Mouse (Mus musculus): ENCODE results near the gene Slc30a7.

The Slc30a7 gene

DNA sequence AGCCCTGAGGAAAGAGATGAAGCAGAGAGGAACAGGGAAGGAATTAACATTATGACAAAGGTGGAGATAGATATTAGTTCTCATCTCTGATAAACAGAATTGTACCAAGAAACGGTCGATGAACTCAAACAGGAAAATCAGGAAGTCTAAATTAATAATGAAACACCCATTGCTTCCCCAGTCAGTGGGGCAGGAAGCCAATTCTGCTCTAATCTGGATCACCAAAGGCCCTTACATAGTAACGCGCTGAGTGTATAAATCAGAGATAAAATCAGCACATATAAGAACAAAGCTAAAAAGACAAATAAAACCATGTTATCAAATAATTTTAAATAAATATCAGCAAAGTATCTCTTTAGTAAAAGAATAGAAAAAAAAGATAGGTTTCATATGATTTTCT is 15.1 kb downstream of the Slc30a7 start:
- no peak for DNase-seq (ENCODE audit: low read depth, low spot score)

DNA sequence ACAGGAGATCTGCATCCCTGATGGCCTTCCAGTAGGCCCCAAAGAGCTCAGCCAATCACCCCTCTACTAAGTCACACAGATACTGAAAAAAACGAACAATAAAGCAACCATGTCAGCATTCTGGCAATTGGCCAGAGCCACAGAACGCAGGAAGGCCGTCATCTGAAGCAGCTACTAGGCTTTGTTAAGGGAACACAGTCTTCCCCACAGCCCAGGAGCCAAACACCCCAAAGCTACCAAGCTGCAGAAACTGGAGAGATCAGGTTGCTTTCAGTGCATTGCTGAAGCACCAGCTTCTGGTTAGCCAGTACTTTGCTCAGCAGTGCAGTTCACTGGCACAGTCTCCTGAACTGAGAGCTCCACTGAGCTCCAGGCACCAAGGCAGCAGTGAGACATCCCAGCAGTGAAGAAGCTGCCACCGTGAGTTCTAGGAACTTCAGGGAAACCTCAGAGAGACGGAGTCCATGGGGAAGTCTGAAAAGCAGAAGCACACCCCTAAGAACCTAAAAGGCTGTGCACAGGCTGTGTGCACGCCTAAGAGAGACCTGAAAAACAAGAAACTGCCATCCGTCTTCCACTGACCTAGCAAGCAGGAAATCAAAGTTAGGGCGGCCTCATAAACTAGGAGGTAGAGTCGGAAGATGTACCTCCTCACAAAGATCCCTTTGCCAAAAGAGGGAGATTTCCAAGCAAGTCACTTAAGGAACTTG is 21.9 kb downstream of the Slc30a7 start:
- no peak for DNase-seq (ENCODE audit: low read depth, low spot score)

DNA sequence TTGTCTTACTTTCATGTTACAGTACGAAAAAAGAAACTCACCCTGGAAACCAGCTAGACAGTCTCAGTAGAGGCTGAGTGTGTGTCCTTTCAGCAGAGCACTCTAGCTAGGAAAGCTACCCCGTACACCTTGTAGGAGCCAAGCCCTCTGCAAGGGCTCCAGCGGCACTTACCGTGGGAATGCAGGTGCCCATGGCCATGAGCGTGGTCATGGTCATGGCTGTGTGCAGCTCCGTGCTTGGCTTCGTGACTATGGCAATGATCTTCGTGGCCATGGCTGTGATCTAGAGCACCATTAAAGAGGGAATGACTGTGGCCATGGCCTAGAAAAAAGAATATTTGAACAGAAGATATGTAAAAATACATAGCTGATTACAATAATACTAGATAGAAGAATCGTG is 22.6 kb downstream of the Slc30a7 start:
- no peak for DNase-seq (ENCODE audit: low read depth, low spot score)

- no peak for DNase-seq (ENCODE audit: low read depth, low spot score)
Observed at GRCm38 (mm10) chr3:115983217-115983616, 24.0 kb downstream of the Slc30a7 start.

DNA sequence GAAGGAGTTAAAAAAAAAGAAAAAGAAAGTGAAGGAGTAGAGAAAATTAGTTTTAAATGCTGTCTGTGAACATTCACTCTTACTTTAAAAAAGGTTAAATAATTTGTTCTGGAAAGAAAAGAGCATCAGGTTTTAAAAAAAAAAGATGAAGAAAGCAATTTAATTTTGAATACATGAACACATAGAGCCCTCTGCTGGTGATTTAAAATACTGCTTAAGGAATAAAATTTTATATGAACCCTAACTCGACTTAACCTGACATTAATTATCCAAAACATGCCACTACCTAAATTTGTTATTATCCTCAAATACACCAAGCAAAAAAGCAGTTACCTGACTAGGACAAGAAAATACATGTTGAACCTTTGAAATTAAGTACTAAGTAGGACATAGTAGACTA is 28.2 kb downstream of the Slc30a7 start:
- no peak for DNase-seq (ENCODE audit: low read depth, low spot score)

- no peak for DNase-seq (ENCODE audit: low read depth, low spot score)
Observed at GRCm38 (mm10) chr3:115974995-115975394, 32.2 kb downstream of the Slc30a7 start.

DNA sequence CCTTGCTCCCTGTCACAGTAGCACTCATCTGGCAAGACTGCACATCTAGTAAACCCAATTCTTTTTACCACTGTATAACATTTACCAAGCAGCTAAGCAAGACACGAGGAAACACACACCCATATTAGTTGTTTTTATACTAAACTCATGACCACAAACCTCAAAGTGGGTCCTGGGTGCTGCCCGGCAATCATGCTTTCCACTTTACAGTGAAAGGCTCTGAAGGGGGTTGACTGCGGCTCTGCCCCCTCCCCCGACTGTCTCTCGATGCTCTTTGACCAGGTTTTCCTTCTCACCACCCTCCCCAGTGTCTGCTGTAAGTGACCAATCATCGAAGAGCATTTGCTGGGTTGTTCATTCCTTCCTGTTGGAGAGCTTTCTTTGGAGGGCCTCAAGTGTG is 33.0 kb downstream of the Slc30a7 start:
- DNase-seq (ENCODE audit: low read depth, low spot score), result no peak

DNA sequence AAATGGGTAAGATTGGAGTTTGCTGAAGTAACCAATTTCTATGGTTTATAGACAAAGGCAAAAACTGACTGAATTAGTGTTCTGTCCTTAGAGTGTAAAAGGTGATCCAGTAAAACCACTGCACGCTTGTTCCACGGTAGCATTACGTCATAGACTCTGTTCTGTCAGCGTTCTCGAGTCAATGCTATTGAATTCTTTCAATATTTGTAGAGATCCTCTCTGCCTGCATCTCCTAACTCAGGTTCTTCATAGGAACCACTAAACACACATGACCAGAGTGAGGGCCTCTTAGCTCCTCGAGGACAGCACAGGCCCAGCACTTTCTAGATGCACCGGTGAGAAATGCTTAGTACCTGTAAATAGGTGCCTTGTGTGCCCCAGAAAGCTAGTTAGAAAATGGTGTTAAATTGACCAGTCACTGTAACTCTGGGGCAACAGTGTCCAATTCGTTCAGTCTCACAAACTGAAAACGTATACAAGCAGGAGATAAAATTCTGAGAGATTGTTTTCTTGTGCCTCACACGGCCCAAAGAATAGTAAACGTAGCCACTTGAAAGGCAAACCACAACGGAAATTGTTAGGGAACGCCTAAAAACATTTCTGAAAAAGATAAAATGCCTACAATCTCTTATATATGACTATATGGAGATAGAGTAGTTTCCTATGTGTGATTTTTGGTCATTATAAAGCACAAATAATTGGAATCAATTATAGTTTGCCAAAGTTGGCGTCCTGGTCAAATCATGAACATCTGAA is 35.1 kb downstream of the Slc30a7 start:
- DNase-seq (ENCODE audit: low read depth, low spot score), result no peak

GRCm38 (mm10) chr3:115971045-115971785 is 36.0 kb downstream of the Slc30a7 start:
- no peak for DNase-seq (ENCODE audit: low read depth, low spot score)

DNA sequence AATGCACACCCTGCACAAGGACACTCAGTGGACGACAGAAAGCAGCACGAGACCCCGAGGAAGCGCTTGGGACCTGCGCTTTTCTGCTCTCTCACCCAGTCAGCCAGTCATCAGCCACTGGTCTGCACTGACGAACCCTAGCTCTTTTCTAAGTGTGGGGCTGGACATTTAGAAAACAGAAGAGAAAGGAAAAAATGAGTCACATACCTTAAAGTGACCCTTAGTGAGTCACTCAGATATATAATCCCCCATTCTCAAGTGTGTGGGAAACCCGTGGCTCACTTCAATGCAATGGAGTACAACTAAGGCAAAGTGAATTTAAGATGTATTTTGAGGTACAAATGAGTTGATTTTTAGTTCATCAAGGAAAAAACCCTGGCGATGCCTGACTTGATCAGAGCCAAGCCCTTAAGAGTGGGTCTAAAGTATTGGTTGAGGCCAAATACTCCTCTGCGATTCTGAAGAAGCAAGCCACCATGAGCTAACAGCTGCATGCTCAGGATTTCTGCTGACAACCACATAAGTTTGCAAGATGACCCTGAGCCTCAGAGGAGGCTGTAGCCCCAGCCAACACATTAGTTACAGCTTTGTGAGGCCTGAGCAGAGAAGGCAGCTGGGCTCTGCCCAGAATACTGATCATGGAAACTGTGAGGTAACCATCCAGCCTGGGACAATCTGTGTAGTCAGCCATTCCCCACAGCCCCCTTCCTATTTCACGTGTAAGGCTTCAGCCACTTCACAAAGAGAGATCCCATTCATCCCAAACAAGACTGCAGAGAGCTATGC is 38.3 kb downstream of the Slc30a7 start:
- no peak for DNase-seq (ENCODE audit: low read depth, low spot score)

DNA sequence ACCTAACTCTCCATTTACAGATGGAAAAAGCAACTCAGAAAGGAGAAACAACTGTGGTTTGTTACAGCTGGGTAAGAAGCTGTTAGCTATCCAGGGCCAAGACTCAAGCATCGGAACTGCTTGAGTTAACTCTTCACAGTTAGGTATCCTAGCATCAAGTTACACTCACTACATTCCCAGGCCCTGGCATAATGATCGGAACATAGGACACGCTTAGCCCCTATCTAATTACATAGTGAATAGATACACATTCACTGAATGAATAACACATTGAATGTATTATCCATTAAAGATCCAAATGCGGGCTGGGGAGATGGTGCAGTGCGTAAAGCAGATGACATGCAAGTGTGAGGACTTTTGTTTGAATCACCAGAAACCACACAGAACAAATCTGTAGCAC is 43.1 kb downstream of the Slc30a7 start:
- DNase-seq (ENCODE audit: low read depth, low spot score), result no peak

GRCm38 (mm10) chr3:115963597-115963996 is 43.6 kb downstream of the Slc30a7 start:
- no peak for DNase-seq (ENCODE audit: low read depth, low spot score)

DNA sequence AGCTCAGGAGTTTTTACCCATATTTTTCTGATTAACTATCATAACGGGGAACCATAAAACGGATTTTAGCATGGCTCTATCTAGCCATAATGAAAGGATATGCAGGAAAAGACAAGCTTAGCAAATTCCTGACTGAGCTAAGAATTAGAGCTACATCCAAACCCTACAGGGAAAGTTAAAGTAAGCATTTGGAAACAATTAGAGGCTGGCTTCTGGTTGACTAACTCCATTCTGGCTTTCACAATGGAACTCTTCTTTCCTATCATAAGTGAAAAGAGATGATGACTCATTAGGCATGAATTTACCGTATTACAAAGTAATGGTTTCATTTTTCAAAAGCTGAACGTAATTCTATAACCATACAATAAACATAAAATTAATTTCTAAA is 45.2 kb downstream of the Slc30a7 start:
- no peak for DNase-seq (ENCODE audit: low read depth, low spot score)

GRCm38 (mm10) chr3:115961311-115962027 is 45.7 kb downstream of the Slc30a7 start:
- DNase-seq (ENCODE audit: low read depth, low spot score), result no peak

- DNase-seq (ENCODE audit: low read depth, low spot score), result no peak
Observed at GRCm38 (mm10) chr3:115957223-115957622, 50.0 kb downstream of the Slc30a7 start.

DNA sequence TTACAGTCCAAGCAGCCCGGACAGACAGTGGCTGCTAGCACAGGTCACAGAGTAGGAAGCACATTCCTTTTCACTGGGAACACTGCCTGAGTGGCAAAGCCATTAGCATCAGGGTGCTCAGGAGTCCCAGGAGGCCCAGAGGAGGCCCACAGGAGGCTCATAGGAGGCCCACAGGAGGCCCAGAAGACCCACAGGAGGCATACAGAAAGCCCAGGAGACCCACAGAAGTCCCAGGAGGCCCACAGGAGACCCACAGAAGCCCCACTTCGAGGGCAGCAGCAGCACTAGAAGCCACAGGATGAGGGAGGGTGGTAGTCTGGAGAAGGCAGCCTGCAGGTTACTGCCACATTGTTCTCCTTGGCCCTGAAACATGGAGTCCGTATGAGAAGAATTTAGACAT is 54.1 kb downstream of the Slc30a7 start:
- DNase-seq (ENCODE audit: low read depth, low spot score), result no peak

- no peak for DNase-seq (ENCODE audit: low read depth, low spot score)
Observed at GRCm38 (mm10) chr3:115952356-115952755, 54.9 kb downstream of the Slc30a7 start.

GRCm38 (mm10) chr3:115951221-115951620 is 56.0 kb downstream of the Slc30a7 start:
- no peak for DNase-seq (ENCODE audit: low read depth, low spot score)

DNA sequence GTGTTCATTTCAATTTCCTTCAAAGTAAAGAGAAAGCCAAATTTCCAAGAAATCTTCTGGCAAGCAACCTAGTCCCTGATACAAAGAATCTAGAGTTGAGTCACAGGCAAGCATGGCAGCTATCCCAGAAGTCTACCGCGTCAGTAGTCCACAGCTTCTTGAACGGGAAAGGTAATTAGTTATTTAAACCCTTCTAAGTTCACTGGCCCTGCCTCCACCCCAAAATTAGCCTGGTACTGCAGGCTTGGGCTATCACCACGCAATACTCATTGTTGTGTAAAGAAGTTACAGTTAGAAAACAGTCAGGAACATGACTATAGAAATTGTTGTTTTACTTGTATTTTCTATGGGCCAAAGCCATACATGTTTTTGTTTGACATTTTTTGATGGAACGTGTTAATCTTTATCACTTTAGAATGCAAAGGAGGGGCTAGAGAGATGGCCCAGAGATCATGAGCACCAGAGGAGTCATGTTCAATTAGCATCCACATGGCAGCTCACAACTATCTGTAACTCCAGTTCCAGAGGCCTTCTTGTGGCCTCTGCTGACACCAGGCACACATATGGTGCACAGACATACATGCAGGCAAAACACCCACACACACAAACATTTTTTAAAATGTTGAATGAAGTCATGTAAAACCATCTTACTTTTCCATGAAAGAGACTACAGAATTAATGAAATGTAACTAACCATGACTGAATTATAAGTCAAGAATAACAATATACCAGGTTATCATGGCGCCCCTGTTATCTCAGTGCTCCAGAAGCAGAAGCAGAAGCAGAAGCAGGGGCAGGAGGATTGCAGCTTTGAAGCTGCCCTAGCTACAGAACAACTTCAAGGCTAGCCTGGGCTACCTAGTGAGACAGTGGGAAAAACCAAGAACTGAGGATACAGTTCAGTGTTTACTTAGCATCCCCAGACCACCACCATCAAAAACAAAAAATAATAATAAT is 57.0 kb downstream of the Slc30a7 start:
- no peak for DNase-seq (ENCODE audit: low read depth, low spot score)

Data from ES-CJ7 (cell line).